Mouse (Mus musculus) lung, embryonic 16.5 days (tissue): ENCODE measurements at regions not wholly inside any gene's neighbourhood (a gene's known extent, or its start where the extent isn't known, plus 50 kb on each side); places are given as distances from the start of the nearest gene placed in this dataset.

Source experiments
- ATAC-seq: fragments of 200-750 bp; cut with Nextera tagmentation; 2 replicates; pipeline ENCODE4 v1.8.0; 2017; ENCODE audit warnings: low read depth, mild to moderate bottlenecking, moderate library complexity
- H3K27ac ChIP-seq: fragments of 300-500 bp; sonication (generic); 2 replicates; pipeline ENCODE4 v1.5.1; 2014; ENCODE audit warnings: mild to moderate bottlenecking, control low read depth, low read length
- H3K27me3 ChIP-seq: fragments of 300-500 bp; sonication (generic); 2 replicates; pipeline ENCODE4 v1.6.1; 2014; ENCODE audit warnings: low read depth, low read length, mixed read lengths; ENCODE audit not compliant: control insufficient read depth, insufficient read depth
- H3K36me3 ChIP-seq: fragments of 300-500 bp; sonication (generic); 2 replicates; pipeline ENCODE4 v1.6.1; 2014; ENCODE audit warnings: low read length; ENCODE audit not compliant: control insufficient read depth, insufficient read depth
- H3K4me1 ChIP-seq: fragments of 300-500 bp; sonication (generic); replicated peaks from 2 replicates; pipeline ENCODE4 v1.6.1; 2014; ENCODE audit warnings: low read length, mixed read lengths; ENCODE audit not compliant: control insufficient read depth, insufficient read depth
- H3K4me2 ChIP-seq: fragments of 300-500 bp; sonication (generic); 2 replicates; pipeline ENCODE4 v1.6.1; 2014; ENCODE audit warnings: low read depth, low read length, control low read depth
- H3K4me3 ChIP-seq: fragments of 300-500 bp; sonication (generic); 2 replicates; pipeline ENCODE4 v1.5.1; 2014; ENCODE audit warnings: mild to moderate bottlenecking, low read length, control low read depth
- H3K9ac ChIP-seq: fragments of 300-500 bp; sonication (generic); 2 replicates; pipeline ENCODE4 v1.6.1; 2014; ENCODE audit warnings: low read length, control low read depth
- H3K9me3 ChIP-seq: fragments of 300-500 bp; sonication (generic); 2 replicates; pipeline ENCODE4 v1.6.1; 2016; ENCODE audit warnings: low read length; ENCODE audit not compliant: control insufficient read depth
- WGBS: fragments of 180-500 bp; shearing (Covaris S2); extraction: QIAGEN DNeasy Blood & Tissue Kit; methylation state at CpG from one replicate; pipeline ENCODE4 v1.1.7; 2014; 5-methylcytosine and 5-hydroxymethylcytosine counted together

GRCm38 (mm10) chr16:24139109-24139508 lies 150.5 kb upstream of the Bcl6 start:
- 85% methylated on average over 3 of the region's 3 CpGs for WGBS
- H3K4me1 ChIP-seq = no peaks in the 10 kb centered on the region; the same call in 1 of the 2 replicates

GRCm38 (mm10) chr16:24137266-24138033 lies 148.8 kb upstream of the Bcl6 start:
- Histone ChIP-seq H3K36me3 (no peaks in the 10 kb centered on the region), H3K27me3 (no peaks in the 10 kb centered on the region), H3K27ac (no peak overlapping the region), H3K4me1 (no peaks in the 10 kb centered on the region), H3K9ac (no peak overlapping the region), H3K9me3 (no peaks in the 10 kb centered on the region), H3K4me2 (no peak overlapping the region), H3K4me3 (no peak overlapping the region)
- no peak for ATAC-seq
- WGBS = 76% methylated on average over 7 of the region's 7 CpGs

More at GRCm38 (mm10) chr16:24139109-24139508, 150.5 kb upstream of the Bcl6 start:
- Histone ChIP-seq H3K27me3 (no peaks in the 10 kb centered on the region), H3K4me3 (no peak overlapping the region), H3K27ac (no peak overlapping the region), H3K4me2 (no peak overlapping the region), H3K36me3 (no peaks in the 10 kb centered on the region), H3K9me3 (no peaks in the 10 kb centered on the region), H3K9ac (no peak overlapping the region)
- ATAC-seq = no peak

DNA sequence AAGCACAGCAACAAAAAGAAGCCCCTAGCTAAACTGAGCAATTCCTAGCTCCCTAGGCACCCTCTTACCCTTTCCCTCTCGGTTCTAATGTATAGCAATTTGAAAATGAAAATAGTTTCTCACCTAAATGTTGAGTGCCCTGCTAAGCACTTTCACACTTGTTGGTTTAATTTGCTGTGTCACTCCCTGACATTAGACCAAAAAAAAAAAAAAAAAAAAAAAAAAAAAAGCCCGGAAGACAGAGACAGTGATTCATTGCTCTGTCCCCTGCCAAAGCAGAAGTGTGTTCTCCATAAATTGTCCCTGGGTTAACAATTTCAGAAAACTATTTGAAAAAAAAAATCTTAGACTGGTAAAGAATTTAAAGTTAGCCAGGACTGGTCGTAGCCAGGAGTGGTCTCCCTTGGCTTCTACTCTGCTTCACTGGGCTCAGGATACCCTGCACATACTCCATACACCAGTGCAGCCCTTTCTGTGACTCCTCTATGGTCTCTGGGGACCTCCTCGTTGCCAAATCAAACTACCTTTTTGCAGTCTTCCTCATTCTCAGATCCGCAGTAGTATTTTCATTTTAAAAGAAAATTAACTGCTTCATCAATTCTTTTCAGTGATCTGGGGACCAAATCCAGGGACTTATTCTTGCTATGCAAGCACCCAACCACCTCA lies 148.0 kb upstream of the Bcl6 start:
- Histone ChIP-seq H3K9me3 (no peaks in the 10 kb centered on the region), H3K27me3 (no peaks in the 10 kb centered on the region), H3K4me3 (no peak overlapping the region), H3K4me2 (no peak overlapping the region), H3K9ac (no peak overlapping the region), H3K36me3 (no peaks in the 10 kb centered on the region), H3K4me1 (no peaks in the 10 kb centered on the region), H3K27ac (no peak overlapping the region)
- no peak for ATAC-seq
- 54% methylated on average over 5 of the region's 5 CpGs for WGBS

GRCm38 (mm10) chr16:24135841-24136240 lies 147.2 kb upstream of the Bcl6 start:
- H3K27ac ChIP-seq = no peak overlapping the region
- no peak overlapping the region for H3K9ac ChIP-seq
- H3K27me3 ChIP-seq = no peaks in the 10 kb centered on the region
- ATAC-seq = no peak
- H3K9me3 ChIP-seq = no peaks in the 10 kb centered on the region
- no peaks in the 10 kb centered on the region for H3K36me3 ChIP-seq
- no peak overlapping the region for H3K4me2 ChIP-seq
- no peaks in the 10 kb centered on the region for H3K4me1 ChIP-seq
- 94% methylated on average over 5 of the region's 5 CpGs for WGBS
- H3K4me3 ChIP-seq = no peak overlapping the region

DNA sequence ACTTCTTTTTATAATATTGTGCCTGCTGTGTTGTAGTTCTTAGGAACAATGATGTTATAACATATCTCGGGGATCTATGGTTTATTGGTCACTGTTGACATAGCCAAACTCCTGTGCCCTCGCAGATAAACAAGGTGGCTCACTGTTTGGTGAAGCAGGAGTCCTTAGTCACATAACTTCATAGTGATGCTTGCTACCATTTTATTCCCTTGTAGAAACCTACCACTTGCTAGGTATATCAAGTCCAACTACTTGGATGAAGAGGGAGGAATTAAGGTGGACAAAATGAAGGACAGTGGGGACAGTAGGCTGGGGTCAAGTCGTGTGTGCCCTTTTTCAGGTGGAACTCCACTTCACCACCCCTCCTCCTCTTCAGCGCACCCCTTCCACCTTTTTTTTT lies 146.7 kb upstream of the Bcl6 start:
- Histone ChIP-seq H3K4me3 (no peak overlapping the region), H3K27ac (no peak overlapping the region), H3K9me3 (no peaks in the 10 kb centered on the region), H3K4me1 (no peaks in the 10 kb centered on the region), H3K9ac (no peak overlapping the region), H3K4me2 (no peak overlapping the region), H3K27me3 (no peaks in the 10 kb centered on the region), H3K36me3 (no peaks in the 10 kb centered on the region)
- WGBS = 86% methylated on average over 4 of the region's 4 CpGs
- ATAC-seq = no peak

GRCm38 (mm10) chr16:24134486-24135050 lies 145.9 kb upstream of the Bcl6 start:
- Histone ChIP-seq H3K9me3 (no peaks in the 10 kb centered on the region), H3K27ac (no peak overlapping the region), H3K4me3 (no peak overlapping the region), H3K36me3 (no peaks in the 10 kb centered on the region), H3K9ac (no peak overlapping the region), H3K4me2 (no peak overlapping the region), H3K4me1 (no peaks in the 10 kb centered on the region), H3K27me3 (no peaks in the 10 kb centered on the region)
- ATAC-seq = no peak
- WGBS = 68% methylated on average over 4 of the region's 4 CpGs

DNA sequence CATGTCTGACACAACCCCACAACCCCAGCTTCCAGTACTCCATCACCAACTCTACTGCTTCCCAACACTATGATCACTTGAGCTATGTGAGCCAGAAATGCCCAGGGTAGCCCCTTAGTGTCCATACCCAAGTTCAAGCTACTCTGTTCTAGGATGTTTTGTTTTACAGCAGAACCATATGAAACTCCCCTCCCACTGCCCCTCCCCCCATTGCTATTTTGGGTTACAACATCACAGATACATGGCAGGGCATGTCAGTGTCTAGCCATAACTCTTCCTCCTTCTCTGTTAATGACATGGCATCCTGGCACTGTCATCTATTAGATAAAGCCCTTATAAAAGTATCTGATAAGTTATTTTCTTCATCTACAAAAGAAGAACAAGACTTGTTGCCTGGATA lies 142.0 kb upstream of the Bcl6 start:
- no peak for ATAC-seq

GRCm38 (mm10) chr16:24129701-24130100 lies 141.0 kb upstream of the Bcl6 start:
- 67% methylated on average over 4 of the region's 4 CpGs for WGBS
- Histone ChIP-seq H3K4me2 (no peak overlapping the region), H3K4me3 (no peak overlapping the region), H3K27ac (no peak overlapping the region), H3K9me3 (no peaks in the 10 kb centered on the region), H3K9ac (no peak overlapping the region), H3K27me3 (no peaks in the 10 kb centered on the region), H3K4me1 (no peaks in the 10 kb centered on the region), H3K36me3 (no peaks in the 10 kb centered on the region)
- ATAC-seq = no peak

More for the DNA sequence above, 142.0 kb upstream of the Bcl6 start:
- Histone ChIP-seq H3K4me1 (no peaks in the 10 kb centered on the region), H3K4me2 (no peak overlapping the region), H3K4me3 (no peak overlapping the region), H3K36me3 (no peaks in the 10 kb centered on the region), H3K27ac (no peak overlapping the region), H3K9me3 (no peaks in the 10 kb centered on the region), H3K27me3 (no peaks in the 10 kb centered on the region), H3K9ac (no peak overlapping the region)

DNA sequence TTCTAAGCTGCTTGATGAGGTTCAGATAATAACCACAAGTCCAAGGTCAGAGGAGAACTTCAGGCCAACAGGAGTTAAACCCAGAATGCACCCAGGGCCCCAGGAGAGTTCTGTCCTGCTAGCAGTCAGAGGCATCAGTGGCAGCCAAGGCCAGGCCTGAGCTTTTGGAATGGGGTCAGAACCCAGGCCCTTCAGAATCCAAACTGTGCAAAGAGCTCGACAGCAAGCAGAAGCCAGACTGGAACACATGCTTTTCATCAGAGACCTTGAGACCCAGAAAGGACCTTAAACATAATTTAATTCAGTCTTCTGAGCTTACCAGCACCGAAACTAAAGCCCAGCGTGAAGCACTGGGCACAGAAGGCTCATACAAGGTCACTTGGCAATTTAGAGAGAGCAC lies 139.9 kb upstream of the Bcl6 start:
- 67% methylated on average over 3 of the region's 3 CpGs for WGBS
- Histone ChIP-seq H3K4me2 (no peak overlapping the region), H3K9ac (no peak overlapping the region), H3K4me1 (no peaks in the 10 kb centered on the region), H3K9me3 (no peaks in the 10 kb centered on the region), H3K36me3 (no peaks in the 10 kb centered on the region), H3K27me3 (no peaks in the 10 kb centered on the region), H3K4me3 (no peak overlapping the region), H3K27ac (no peak overlapping the region)
- ATAC-seq = no peak
